Mouse (Mus musculus): ENCODE data around the gene Sirt3. TPM values are rescaled to one million over a fixed set of nuclear protein-coding genes. Genes with fewer than 3 reads are reported as not detected.

Sirt3 gene
- polyA plus RNA-seq, 1 experiment from 2014 or later, result 27.6 TPM

- H3K36me3 ChIP-seq, result peaks cover 56% of the 10 kb centered on the region
- no peak for DNase-seq (ENCODE audit: low spot score)
- WGBS, result 82% methylated on average over 9 of the region's 9 CpGs
- H3K4me3 ChIP-seq, result peak overlapping the region; percentile 91
- H3K27ac ChIP-seq, result peak overlapping the region; percentile 88; the same call in 1 of the 2 replicates
- no peaks in the 10 kb centered on the region for H3K27me3 ChIP-seq (ENCODE audit: low read depth, poor library complexity, severe bottlenecking)
- no peaks in the 10 kb centered on the region for H3K9me3 ChIP-seq (replicated peaks)
- peaks cover 36% of the 10 kb centered on the region for H3K4me1 ChIP-seq
Measured at GRCm38 (mm10) chr7:140855181-140855580, 26.9 kb downstream of the Sirt3 start.

- no peak for DNase-seq (ENCODE audit: low spot score)
- Histone ChIP-seq H3K4me1 (peaks cover 36% of the 10 kb centered on the region), H3K4me3 (no peak overlapping the region), H3K36me3 (peaks cover 49% of the 10 kb centered on the region), H3K9me3 (replicated peaks) (no peaks in the 10 kb centered on the region), H3K27me3 (ENCODE audit: low read depth, poor library complexity, severe bottlenecking) (no peaks in the 10 kb centered on the region), H3K27ac (no peak overlapping the region)
- WGBS, result 94% methylated on average over 18 of the region's 18 CpGs
Measured at GRCm38 (mm10) chr7:140854483-140854882, 27.6 kb downstream of the Sirt3 start.

- no peaks in the 10 kb centered on the region for H3K9me3 ChIP-seq (replicated peaks)
- no peak overlapping the region for H3K27ac ChIP-seq
- H3K27me3 ChIP-seq (ENCODE audit: low read depth, poor library complexity, severe bottlenecking), result no peaks in the 10 kb centered on the region
- peaks cover 30% of the 10 kb centered on the region for H3K4me1 ChIP-seq
- WGBS, result 78% methylated on average over 9 of the region's 9 CpGs
- no peak for DNase-seq (ENCODE audit: low spot score)
- H3K36me3 ChIP-seq, result peaks cover 38% of the 10 kb centered on the region
- H3K4me3 ChIP-seq, result no peak overlapping the region
Measured at GRCm38 (mm10) chr7:140853386-140853785, 28.7 kb downstream of the Sirt3 start.

- no peak for DNase-seq (ENCODE audit: low spot score)
- H3K4me3 ChIP-seq, result no peak overlapping the region
- 93% methylated on average over 4 of the region's 4 CpGs for WGBS
Measured at GRCm38 (mm10) chr7:140851916-140852315, 30.2 kb downstream of the Sirt3 start.

GRCm38 (mm10) chr7:140848591-140848990, 33.5 kb downstream of the Sirt3 start:
- Histone ChIP-seq H3K9me3 (replicated peaks) (no peaks in the 10 kb centered on the region), H3K27ac (no peak overlapping the region), H3K36me3 (peaks cover 24% of the 10 kb centered on the region), H3K4me3 (no peak overlapping the region), H3K4me1 (peaks cover 9% of the 10 kb centered on the region), H3K27me3 (ENCODE audit: low read depth, poor library complexity, severe bottlenecking) (peaks cover 8% of the 10 kb centered on the region)
- DNase-seq (ENCODE audit: low spot score), result no peak
- 91% methylated on average over 10 of the region's 10 CpGs for WGBS

More at GRCm38 (mm10) chr7:140851916-140852315, 30.2 kb downstream of the Sirt3 start:
- Histone ChIP-seq H3K9me3 (replicated peaks) (no peaks in the 10 kb centered on the region), H3K36me3 (peaks cover 38% of the 10 kb centered on the region), H3K27ac (no peak overlapping the region), H3K4me1 (peaks cover 18% of the 10 kb centered on the region), H3K27me3 (ENCODE audit: low read depth, poor library complexity, severe bottlenecking) (no peaks in the 10 kb centered on the region)

GRCm38 (mm10) chr7:140847755-140848580, 34.1 kb downstream of the Sirt3 start, which contains the start of gene Odf3:
Odf3 (plus strand) TSS chr7:140847805.
- no peak for DNase-seq (ENCODE audit: low spot score)
- H3K4me3 ChIP-seq, result no peak within 1 kb of the TSS
- WGBS, result 73% methylated on average over 11 of the region's 11 CpGs

GRCm38 (mm10) chr7:140846676-140847075, 35.4 kb downstream of the Sirt3 start:
- H3K27me3 ChIP-seq (ENCODE audit: low read depth, poor library complexity, severe bottlenecking), result peaks cover 27% of the 10 kb centered on the region

More at GRCm38 (mm10) chr7:140847755-140848580, 34.1 kb downstream of the Sirt3 start, which contains the start of gene Odf3:
- H3K27me3 ChIP-seq (ENCODE audit: low read depth, poor library complexity, severe bottlenecking), result peaks cover 14% of the 10 kb centered on the region
- peaks cover 9% of the 10 kb centered on the region for H3K4me1 ChIP-seq
- no peaks in the 10 kb centered on the region for H3K9me3 ChIP-seq (replicated peaks)
- H3K27ac ChIP-seq, result no peak within 1 kb of the TSS
- H3K36me3 ChIP-seq, result peaks cover 17% of the 10 kb centered on the region

GRCm38 (mm10) chr7:140845683-140846082, 36.4 kb downstream of the Sirt3 start:
- Histone ChIP-seq H3K4me3 (no peak overlapping the region), H3K27ac (no peak overlapping the region), H3K36me3 (no peaks in the 10 kb centered on the region), H3K4me1 (peaks cover 12% of the 10 kb centered on the region), H3K27me3 (ENCODE audit: low read depth, poor library complexity, severe bottlenecking) (peaks cover 37% of the 10 kb centered on the region), H3K9me3 (replicated peaks) (no peaks in the 10 kb centered on the region)
- no peak for DNase-seq (ENCODE audit: low spot score)
- 56% methylated on average over 4 of the region's 4 CpGs for WGBS

More at GRCm38 (mm10) chr7:140846676-140847075, 35.4 kb downstream of the Sirt3 start:
- 88% methylated on average over 10 of the region's 10 CpGs for WGBS
- Histone ChIP-seq H3K4me1 (peaks cover 9% of the 10 kb centered on the region), H3K4me3 (no peak overlapping the region), H3K27ac (no peak overlapping the region), H3K9me3 (replicated peaks) (no peaks in the 10 kb centered on the region), H3K36me3 (peaks cover 4% of the 10 kb centered on the region)
- DNase-seq (ENCODE audit: low spot score), result no peak

GRCm38 (mm10) chr7:140844905-140845665, 37.0 kb downstream of the Sirt3 start, which contains the start of gene Scgb1c1:
Scgb1c1 (plus strand) TSS chr7:140845547.
- peaks cover 12% of the 10 kb centered on the region for H3K4me1 ChIP-seq
- no peaks in the 10 kb centered on the region for H3K36me3 ChIP-seq
- H3K4me3 ChIP-seq, result no peak within 1 kb of the TSS
- 32% methylated on average over 14 of the region's 14 CpGs for WGBS
- peak; percentile 93 for DNase-seq (ENCODE audit: low spot score)
- no peak within 1 kb of the TSS for H3K27ac ChIP-seq
- H3K9me3 ChIP-seq (replicated peaks), result no peaks in the 10 kb centered on the region
- peaks cover 43% of the 10 kb centered on the region for H3K27me3 ChIP-seq (ENCODE audit: low read depth, poor library complexity, severe bottlenecking)

- Histone ChIP-seq H3K27ac (no peak overlapping the region), H3K4me1 (peaks cover 12% of the 10 kb centered on the region), H3K4me3 (no peak overlapping the region), H3K27me3 (ENCODE audit: low read depth, poor library complexity, severe bottlenecking) (peaks cover 53% of the 10 kb centered on the region), H3K36me3 (no peaks in the 10 kb centered on the region), H3K9me3 (replicated peaks) (no peaks in the 10 kb centered on the region)
- WGBS, result 78% methylated on average over 7 of the region's 7 CpGs
- DNase-seq (ENCODE audit: low spot score), result no peak
Measured at GRCm38 (mm10) chr7:140843806-140844205, 38.3 kb downstream of the Sirt3 start.

GRCm38 (mm10) chr7:140840750-140841735, 41.1 kb downstream of the Sirt3 start:
- Histone ChIP-seq H3K4me1 (peaks cover 12% of the 10 kb centered on the region), H3K27me3 (ENCODE audit: low read depth, poor library complexity, severe bottlenecking) (peaks cover 53% of the 10 kb centered on the region), H3K36me3 (no peaks in the 10 kb centered on the region), H3K9me3 (replicated peaks) (no peaks in the 10 kb centered on the region), H3K4me3 (no peak overlapping the region), H3K27ac (no peak overlapping the region)
- WGBS, result 39% methylated on average over 19 of the region's 19 CpGs
- DNase-seq (ENCODE audit: low spot score), result no peak

GRCm38 (mm10) chr7:140839556-140839955, 42.6 kb downstream of the Sirt3 start:
- peaks cover 56% of the 10 kb centered on the region for H3K27me3 ChIP-seq (ENCODE audit: low read depth, poor library complexity, severe bottlenecking)
- no peaks in the 10 kb centered on the region for H3K36me3 ChIP-seq
- no peak overlapping the region for H3K4me3 ChIP-seq
- peaks cover 7% of the 10 kb centered on the region; the same call in 1 of the 2 replicates for H3K4me1 ChIP-seq
- no peaks in the 10 kb centered on the region for H3K9me3 ChIP-seq (replicated peaks)
- WGBS, result 56% methylated on average over 5 of the region's 5 CpGs
- no peak overlapping the region for H3K27ac ChIP-seq
- no peak for DNase-seq (ENCODE audit: low spot score)
